Mouse (Mus musculus): ENCODE data around the gene Pcsk5.

Gene Pcsk5

DNA sequence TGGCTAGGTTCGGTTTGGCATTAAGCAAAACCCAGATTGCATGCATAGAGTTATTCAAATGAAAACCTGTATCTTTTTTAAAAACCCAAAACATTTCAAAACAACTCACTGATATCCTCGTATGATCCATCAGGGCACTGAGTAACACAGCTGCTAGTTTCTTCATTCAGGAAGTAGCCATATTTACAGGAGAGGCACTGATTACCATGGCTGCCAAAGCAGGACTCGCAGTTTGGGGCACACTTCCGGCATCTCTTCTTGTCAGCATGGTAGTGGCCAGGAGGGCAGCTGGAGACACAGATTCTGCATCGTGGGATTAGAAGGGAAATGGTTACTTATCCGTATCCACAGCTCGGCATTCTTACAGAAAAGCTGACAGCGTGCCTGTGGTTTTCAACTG, 265.1 kb downstream of the Pcsk5 start:
- DNase-seq (ENCODE audit: low spot score): no peak

GRCm38 (mm10) chr19:17570936-17571335, 266.5 kb downstream of the Pcsk5 start:
- DNase-seq (ENCODE audit: low spot score): no peak

- no peak for DNase-seq (ENCODE audit: low spot score)
These were observed 270.2 kb downstream of the Pcsk5 start for GRCm38 (mm10) chr19:17567264-17567663.

DNA sequence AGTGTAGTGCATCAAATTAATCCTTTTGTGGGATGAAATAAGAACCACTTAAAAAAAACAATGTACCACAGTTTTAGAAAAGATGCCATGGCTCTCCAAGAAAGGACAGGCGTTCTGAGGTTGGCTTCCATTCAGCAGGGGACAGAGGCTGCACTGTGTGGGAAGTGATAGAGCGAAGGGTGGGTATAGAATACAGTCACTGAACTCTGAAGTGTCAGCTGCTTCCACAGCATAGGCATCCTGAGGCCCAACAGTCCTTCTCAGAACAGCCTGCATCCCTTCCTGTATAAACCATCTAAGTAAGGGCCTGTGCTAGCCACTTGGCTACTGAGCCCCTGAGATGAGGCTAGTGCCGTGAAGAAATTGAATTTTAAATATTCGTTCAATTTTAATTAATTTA, 271.3 kb downstream of the Pcsk5 start:
- DNase-seq (ENCODE audit: low spot score): no peak

DNA sequence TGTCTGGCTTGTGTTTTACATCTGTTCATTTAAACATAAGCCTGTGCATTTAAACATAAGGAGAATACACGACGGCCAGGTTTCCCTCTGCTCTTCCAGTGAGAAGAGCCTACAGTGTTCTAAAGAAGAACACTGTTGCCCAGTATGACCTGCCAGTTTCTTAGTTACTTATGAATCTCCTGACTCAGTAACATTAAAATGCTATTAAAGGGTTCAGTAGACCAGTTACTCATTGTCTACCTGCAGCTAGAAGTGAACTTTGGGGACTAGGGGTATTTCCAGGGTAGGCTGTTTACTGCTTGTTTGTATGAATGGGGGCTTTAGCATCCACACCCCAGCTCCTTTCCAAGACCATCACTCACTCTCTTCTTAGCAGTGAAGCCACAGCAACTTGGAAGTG, 278.7 kb downstream of the Pcsk5 start:
- no peak for DNase-seq (ENCODE audit: low spot score)

- DNase-seq (ENCODE audit: low spot score): no peak
These were observed 282.3 kb downstream of the Pcsk5 start for GRCm38 (mm10) chr19:17555159-17555558.

- DNase-seq (ENCODE audit: low spot score): no peak
These were observed 282.9 kb downstream of the Pcsk5 start for GRCm38 (mm10) chr19:17554571-17554970.

DNA sequence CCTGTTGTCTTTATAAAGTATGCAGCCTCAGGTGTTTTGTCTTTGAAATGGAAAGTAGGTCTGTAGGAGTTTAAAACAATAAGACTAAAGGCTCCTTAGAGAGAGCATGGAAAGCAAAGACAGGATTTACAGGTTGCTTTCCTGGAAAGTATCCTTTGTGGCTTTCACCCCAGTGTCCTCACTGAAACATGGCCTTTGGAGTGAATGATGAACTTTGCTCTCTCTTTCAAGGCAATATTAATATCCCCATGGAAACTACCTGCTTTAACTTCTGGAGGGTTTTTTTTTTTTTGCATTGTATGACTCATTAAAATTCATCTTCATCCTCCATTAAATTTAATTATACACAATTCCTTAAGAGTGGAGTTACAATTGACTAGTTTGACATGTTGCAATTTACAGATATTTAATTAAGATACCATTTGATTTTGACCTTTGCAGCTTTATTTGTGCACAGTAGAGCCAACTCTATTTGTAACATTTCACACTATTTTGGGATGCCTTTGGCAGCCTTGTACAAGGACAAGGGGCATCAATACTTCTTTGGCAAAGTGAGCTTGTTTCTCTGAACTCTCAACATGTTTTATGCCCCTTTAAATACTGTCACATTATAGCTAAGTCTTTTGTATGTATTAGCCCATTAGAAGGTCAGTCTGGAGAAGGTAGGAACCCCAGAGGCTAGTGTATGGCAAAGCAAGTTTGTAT, 283.9 kb downstream of the Pcsk5 start:
- no peak for DNase-seq (ENCODE audit: low spot score)

- DNase-seq (ENCODE audit: low spot score): no peak
These were observed 308.5 kb downstream of the Pcsk5 start for GRCm38 (mm10) chr19:17528746-17529532.

GRCm38 (mm10) chr19:17525558-17525957, 311.9 kb downstream of the Pcsk5 start:
- no peak for DNase-seq (ENCODE audit: low spot score)

DNA sequence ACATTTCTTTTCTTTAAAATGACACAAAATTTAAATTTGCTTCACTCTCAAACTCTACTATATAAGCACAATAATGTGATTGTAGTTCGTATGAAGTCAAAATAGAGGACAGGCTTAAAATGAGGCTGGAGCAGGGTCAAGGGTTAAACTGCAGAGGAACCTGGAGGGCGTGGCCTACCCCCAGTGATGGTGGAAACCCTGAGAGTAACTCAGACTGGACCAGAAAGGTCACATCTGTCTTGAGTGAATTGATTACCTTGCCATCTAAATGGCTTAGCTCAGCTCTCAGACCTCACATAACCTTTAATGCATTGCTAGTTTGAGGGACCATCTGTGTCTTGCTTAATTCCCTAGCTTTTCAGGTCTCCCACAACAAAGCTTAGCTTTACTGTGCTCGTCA, 323.0 kb downstream of the Pcsk5 start:
- no peak for DNase-seq (ENCODE audit: low spot score)

GRCm38 (mm10) chr19:17511283-17511682, 326.1 kb downstream of the Pcsk5 start:
- peak; percentile 16 for DNase-seq (ENCODE audit: low spot score)

- no peak for DNase-seq (ENCODE audit: low spot score)
These were observed 333.2 kb downstream of the Pcsk5 start for GRCm38 (mm10) chr19:17504212-17504611.

DNA sequence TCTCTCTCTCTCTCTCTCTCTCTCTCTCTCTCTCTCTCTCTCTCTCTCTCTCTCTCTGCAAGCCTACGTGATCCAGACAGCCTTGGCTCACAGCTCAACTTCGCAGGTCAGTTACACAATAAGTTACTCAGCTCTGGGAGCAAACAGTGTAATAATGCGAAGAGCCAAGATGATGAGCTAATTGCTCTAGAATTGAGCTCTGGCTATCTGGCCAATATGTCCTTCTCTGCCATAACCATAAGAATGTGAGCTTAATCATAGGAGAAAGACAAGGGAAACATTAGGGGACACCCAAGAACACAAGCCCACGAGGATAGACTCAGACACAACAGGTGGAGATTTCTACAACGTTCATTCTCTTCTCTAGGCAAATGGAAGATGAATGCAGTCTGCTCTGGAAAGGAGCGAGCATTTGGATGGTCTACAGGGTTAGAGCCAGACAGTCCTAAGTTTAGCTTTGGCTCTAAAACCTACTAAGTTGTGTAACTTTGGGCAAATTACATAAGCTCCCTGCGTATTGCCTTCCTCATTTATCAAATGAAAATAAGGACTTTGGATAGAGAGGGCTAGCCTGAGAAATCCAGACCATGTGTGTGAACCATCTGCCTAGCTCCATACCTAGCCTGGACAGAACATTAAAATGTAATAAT, 338.7 kb downstream of the Pcsk5 start:
- DNase-seq (ENCODE audit: low spot score): peak; percentile 41

GRCm38 (mm10) chr19:17496131-17496530, 341.3 kb downstream of the Pcsk5 start:
- DNase-seq (ENCODE audit: low spot score): no peak

DNA sequence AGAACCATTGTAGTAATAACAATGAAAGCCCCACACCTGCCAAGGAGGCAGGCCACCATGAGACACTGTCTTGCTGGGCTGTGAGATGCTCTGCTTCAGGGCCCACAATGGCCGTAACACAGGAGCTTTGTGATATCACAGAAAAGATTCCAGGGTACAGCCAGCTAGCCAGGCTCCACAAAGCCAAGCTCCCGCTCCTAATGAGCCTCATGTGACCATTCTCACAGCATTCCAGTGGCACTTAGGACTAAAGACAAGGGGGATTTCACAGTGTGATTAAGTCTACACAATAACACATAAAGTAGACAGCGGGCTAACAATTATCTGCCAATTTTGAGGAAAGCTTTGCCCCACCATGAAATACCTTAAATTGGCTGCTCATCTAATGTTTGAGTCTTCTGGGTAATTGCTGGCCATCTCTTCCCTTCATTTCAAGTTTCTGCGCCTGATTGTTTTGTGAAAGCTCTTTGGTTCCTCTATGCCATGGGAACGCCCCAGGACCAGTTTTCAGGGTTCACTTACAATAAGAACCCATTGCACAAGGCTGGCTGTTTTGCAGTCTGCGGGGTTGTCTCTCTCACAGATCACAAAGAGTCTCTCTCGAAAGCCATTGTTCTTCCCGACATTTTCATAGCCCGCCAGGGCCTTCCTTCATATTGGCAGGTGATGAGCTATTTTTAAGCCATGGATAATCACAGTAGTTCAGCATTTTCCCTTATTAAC, 345.4 kb downstream of the Pcsk5 start:
- no peak for DNase-seq (ENCODE audit: low spot score)

GRCm38 (mm10) chr19:17491322-17491721, 346.1 kb downstream of the Pcsk5 start:
- no peak for DNase-seq (ENCODE audit: low spot score)

DNA sequence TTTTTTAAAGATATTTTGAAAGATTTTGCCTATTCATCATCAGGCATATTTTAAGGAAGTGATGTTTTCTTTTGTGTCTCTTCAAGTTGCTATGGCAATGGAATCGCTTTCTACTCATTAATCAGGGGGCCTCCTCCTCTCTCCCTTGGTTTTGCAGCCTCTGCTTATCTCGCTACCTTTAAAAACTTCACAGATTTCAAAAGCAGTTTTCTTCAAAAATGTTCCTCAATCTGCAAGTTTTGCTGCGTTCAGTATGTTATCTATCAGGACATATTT, 347.6 kb downstream of the Pcsk5 start:
- DNase-seq (ENCODE audit: low spot score): no peak

- DNase-seq (ENCODE audit: low spot score): no peak
These were observed 348.2 kb downstream of the Pcsk5 start for GRCm38 (mm10) chr19:17489041-17489865.

- no peak for DNase-seq (ENCODE audit: low spot score)
These were observed 355.2 kb downstream of the Pcsk5 start for GRCm38 (mm10) chr19:17482126-17482790.

GRCm38 (mm10) chr19:17479471-17479870, 358.0 kb downstream of the Pcsk5 start:
- no peak for DNase-seq (ENCODE audit: low spot score)
